Mouse (Mus musculus) thymus, adult 2 months (tissue): Measurements from ENCODE around the gene Cog5. TPM values are rescaled to one million over a fixed set of nuclear protein-coding genes. Genes with fewer than 3 reads are reported as not detected.

Experiments
- DNase-seq: peaks from one replicate; pipeline ENCODE4 v3.0.0; 2021
- H3K27ac ChIP-seq: fragments of 200-500 bp; 2 replicates; pipeline ENCODE4 v1.5.1; 2012; ENCODE audit warnings: low read length, control low read depth; ENCODE audit not compliant: control insufficient read depth, insufficient read depth
- H3K27me3 ChIP-seq: fragments of 200-500 bp; 2 replicates; pipeline ENCODE4 v1.6.1; 2012; ENCODE audit warnings: mild to moderate bottlenecking, low read length, moderate library complexity, mixed read lengths; ENCODE audit not compliant: control insufficient read depth, insufficient read depth
- H3K36me3 ChIP-seq: fragments of 200-500 bp; 2 replicates; pipeline ENCODE4 v1.6.1; 2012; ENCODE audit warnings: mild to moderate bottlenecking, low read length, moderate library complexity; ENCODE audit not compliant: control insufficient read depth, insufficient read depth
- H3K4me1 ChIP-seq: fragments of 200-500 bp; replicated peaks from 2 replicates; pipeline ENCODE4 v1.6.1; 2012; ENCODE audit warnings: low read length; ENCODE audit not compliant: control insufficient read depth, insufficient read depth
- H3K4me3 ChIP-seq: fragments of 200-500 bp; 2 replicates; pipeline ENCODE4 v1.5.1; 2012; ENCODE audit warnings: mild to moderate bottlenecking, low read length, control low read depth, moderate library complexity; ENCODE audit not compliant: control insufficient read depth, insufficient read depth
- CTCF ChIP-seq: fragments of 200-500 bp; IDR thresholded peaks from 2 replicates; pipeline ENCODE4 v1.5.1; 2012; ENCODE audit warnings: mild to moderate bottlenecking, control low read depth, low read length, moderate library complexity, borderline replicate concordance; ENCODE audit not compliant: control insufficient read depth, poor library complexity, insufficient read depth; ENCODE audit errors: extremely low read depth
- POLR2A ChIP-seq: fragments of 200-500 bp; IDR thresholded peaks from 2 replicates; pipeline ENCODE4 v1.6.1; 2012; ENCODE audit warnings: mild to moderate bottlenecking, low read length, control low read depth, moderate library complexity; ENCODE audit not compliant: control insufficient read depth, poor library complexity, insufficient read depth; ENCODE audit errors: extremely low read depth
- whole genome bisulfite sequencing: fragments of 180-500 bp; shearing (Covaris S2); methylation state at CpG from one replicate; pipeline ENCODE4 v1.1.7; 2018; 5-methylcytosine and 5-hydroxymethylcytosine counted together
- polyA plus RNA-seq: library from polyadenylated mRNA; depleted of rRNA; stranded (reverse); fragments of >200 nt; gene quantifications from 2 replicates; pipeline ENCODE4 v1.2.3, GENCODE M21; 2012

Gene Cog5
- polyA plus RNA-seq, 1 experiment, result 40.6 TPM

DNA sequence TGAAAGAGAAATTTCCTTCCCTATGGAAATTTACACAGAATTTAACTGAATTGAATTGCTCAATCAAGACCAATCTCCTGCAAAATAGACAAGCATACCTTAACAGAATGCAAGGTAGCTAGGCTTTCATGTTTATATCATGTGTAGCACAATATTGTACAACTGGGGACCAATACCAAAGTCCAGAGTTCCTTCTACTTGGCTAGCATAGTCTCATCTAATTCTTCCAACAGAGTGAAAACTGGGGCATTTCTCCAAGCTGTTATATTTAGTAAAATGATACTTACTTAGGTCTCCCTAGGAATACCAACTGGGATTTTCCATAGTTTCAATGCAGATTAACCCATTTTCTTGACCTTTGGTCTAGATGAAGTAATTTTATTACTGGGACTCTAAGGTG, 284.4 kb downstream of the Cog5 start:
- Histone ChIP-seq H3K27ac (no peak overlapping the region), H3K36me3 (peaks cover 80% of the 10 kb centered on the region), H3K27me3 (no peaks in the 10 kb centered on the region), H3K4me3 (no peak overlapping the region), H3K4me1 (no peaks in the 10 kb centered on the region)
- no peak for TF ChIP-seq POLR2A
- TF ChIP-seq CTCF, result no peak
- DNase-seq, result no peak

DNA sequence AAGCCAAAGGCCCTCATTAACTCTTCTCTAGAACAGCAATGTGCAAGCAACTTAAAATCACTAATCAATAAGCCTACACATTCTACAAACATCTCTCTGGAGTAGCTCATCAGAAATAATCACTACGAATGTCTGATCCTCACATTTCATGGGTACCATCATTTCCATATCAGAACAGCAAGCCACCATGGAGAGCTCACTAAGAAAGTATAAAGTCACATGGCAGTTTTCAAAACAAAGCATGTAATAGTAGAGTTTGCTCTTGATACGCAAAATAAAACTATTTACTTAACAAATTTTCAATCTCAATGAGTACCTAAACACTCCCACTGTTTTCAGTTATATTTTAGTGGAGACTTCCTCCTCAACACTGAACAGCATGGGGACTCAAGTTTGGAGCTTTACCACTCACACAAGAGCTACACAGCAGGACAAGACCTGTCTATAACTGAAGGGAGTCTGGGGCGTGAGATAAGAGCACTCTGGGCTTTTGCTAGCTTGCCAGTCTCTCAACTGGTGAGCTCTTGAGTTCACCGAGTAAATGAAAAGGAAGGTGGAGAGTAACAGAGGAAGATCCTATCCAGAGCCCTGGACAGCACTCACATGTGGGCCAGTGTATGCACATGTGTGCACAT, 288.5 kb downstream of the Cog5 start:
- no peaks in the 10 kb centered on the region for H3K27me3 ChIP-seq
- 97% methylated on average over 4 of the region's 4 CpGs for WGBS
- peaks cover 48% of the 10 kb centered on the region for H3K36me3 ChIP-seq
- no peak overlapping the region for H3K4me3 ChIP-seq
- no peak for DNase-seq
- H3K27ac ChIP-seq, result no peak overlapping the region
- no peak for TF ChIP-seq CTCF
- no peak for TF ChIP-seq POLR2A
- H3K4me1 ChIP-seq, result no peaks in the 10 kb centered on the region

GRCm38 (mm10) chr12:31944405-31944804, 289.7 kb downstream of the Cog5 start:
- DNase-seq, result no peak
- Histone ChIP-seq H3K27ac (no peak overlapping the region), H3K36me3 (peaks cover 38% of the 10 kb centered on the region), H3K4me3 (no peak overlapping the region), H3K4me1 (no peaks in the 10 kb centered on the region), H3K27me3 (no peaks in the 10 kb centered on the region)
- WGBS, result 98% methylated on average over 2 of the region's 2 CpGs
- TF ChIP-seq POLR2A, result no peak
- TF ChIP-seq CTCF, result no peak

DNA sequence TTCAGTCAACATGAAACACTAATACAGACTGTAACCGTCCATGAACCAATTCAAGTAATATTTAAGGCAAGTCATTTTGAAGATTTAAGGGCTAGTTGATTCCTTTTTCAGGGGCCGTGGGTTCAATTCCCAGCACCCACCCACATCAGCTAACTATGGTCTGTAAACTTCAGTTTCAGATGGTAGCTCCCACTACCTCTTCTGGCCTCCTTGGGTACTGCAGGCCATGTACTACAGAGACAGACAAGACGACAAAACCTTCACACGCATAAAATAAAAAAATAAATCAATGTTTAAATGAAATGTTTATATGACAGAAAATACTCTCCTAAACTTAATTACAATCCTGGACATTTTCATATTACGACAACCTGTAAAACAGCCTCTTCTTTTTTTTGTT, 292.8 kb downstream of the Cog5 start:
- DNase-seq, result peak; percentile 55
- peaks cover 15% of the 10 kb centered on the region for H3K36me3 ChIP-seq
- WGBS, result 89% methylated on average over 5 of the region's 5 CpGs
- no peaks in the 10 kb centered on the region; the same call in 1 of the 2 replicates for H3K4me1 ChIP-seq
- no peak overlapping the region for H3K27ac ChIP-seq
- H3K4me3 ChIP-seq, result no peak overlapping the region
- TF ChIP-seq CTCF (no peak), POLR2A (no peak)
- H3K27me3 ChIP-seq, result no peaks in the 10 kb centered on the region

DNA sequence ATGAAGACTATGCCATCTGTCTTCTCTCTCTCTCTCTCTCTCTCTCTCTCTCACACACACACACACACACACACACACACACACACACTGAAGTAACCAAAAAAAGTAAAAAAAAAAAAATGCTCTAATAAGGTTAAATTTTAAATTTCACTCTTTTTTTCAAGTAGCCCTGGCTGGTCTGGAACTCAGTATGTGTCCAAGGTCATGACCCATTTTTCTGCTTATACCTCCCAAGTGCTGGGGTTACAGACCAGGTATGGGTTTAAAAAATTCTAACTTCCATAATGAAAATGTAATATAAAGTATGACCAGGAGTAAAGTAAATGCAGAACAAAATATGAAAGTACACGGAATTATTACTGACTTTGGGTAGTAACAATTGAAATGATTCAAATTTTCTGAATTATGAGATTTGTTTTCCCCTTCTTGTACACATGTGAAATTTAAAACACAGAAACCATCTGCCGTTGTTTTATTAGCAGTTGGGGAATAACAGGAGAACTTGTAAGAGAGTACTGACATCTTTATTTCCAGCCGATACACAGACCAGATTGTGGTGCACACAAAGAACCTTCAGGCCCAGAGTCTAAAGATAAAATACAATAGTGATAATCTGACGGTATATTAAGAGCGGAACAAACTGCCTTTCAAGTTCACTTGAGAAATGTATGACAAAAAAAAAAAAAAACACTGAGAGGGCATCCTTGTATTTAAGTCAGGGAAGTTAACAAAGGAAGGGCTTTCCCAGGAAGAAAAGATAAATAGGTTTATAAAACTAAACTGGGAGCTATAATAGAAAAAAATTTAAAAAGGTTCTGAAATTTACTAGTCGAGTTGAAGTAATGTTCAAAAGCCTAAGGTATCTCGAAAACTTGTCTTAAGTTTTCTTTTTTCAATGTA, 293.7 kb downstream of the Cog5 start:
- peaks cover 7% of the 10 kb centered on the region for H3K36me3 ChIP-seq
- no peak overlapping the region for H3K4me3 ChIP-seq
- H3K4me1 ChIP-seq, result no peaks in the 10 kb centered on the region; the same call in 1 of the 2 replicates
- no peak overlapping the region for H3K27ac ChIP-seq
- no peak for DNase-seq
- H3K27me3 ChIP-seq, result no peaks in the 10 kb centered on the region
- 39% methylated on average over 7 of the region's 7 CpGs for WGBS
- TF ChIP-seq POLR2A, result no peak
- no peak for TF ChIP-seq CTCF

GRCm38 (mm10) chr12:31949193-31949741, 294.6 kb downstream of the Cog5 start:
- WGBS, result under 1% methylated on average over 58 of the region's 58 CpGs
- TF ChIP-seq CTCF (0 out of 2 replicates have a peak, but pooled peaks have one; percentile 41), POLR2A (no peak; the same call in 1 of the 2 replicates)
- Histone ChIP-seq H3K36me3 (no peaks in the 10 kb centered on the region), H3K27ac (peak overlapping the region; percentile 45; the same call in 1 of the 2 replicates), H3K4me1 (no peaks in the 10 kb centered on the region; the same call in 1 of the 2 replicates), H3K27me3 (no peaks in the 10 kb centered on the region), H3K4me3 (peak overlapping the region; percentile 56)
- DNase-seq, result peak; percentile 74
